Mouse (Mus musculus) myocyte (in vitro differentiated cells): ENCODE measurements around the gene Nme3. TPM values are rescaled to one million over a fixed set of nuclear protein-coding genes. Genes with fewer than 3 reads are reported as not detected.
A peak's percentile ranks its signal among the peaks of the same experiment; 100 is the strongest.

ENCODE experiments used
- H3K27me3 ChIP-seq: one replicate; pipeline ENCODE4 v1.6.1; 2011; ENCODE audit not compliant: control insufficient read depth, insufficient read depth, insufficient read length
- H3K36me3 ChIP-seq: one replicate; pipeline ENCODE4 v1.6.1; 2011; ENCODE audit not compliant: control insufficient read depth, insufficient read depth
- H3K4me2 ChIP-seq: one replicate; pipeline ENCODE4 v1.6.1; 2011; ENCODE audit warnings: low read depth, control low read depth
- H3K4me3 ChIP-seq: one replicate; pipeline ENCODE4 v1.5.1; 2011; ENCODE audit warnings: mild to moderate bottlenecking, control low read depth, moderate library complexity
- H3K79me2 ChIP-seq: one replicate; pipeline ENCODE4 v1.6.1; 2011; ENCODE audit not compliant: control insufficient read depth, insufficient read depth
- H3ac ChIP-seq: one replicate; pipeline ENCODE4 v1.6.1; 2011; ENCODE audit not compliant: control insufficient read depth, insufficient read length
- CEBPB ChIP-seq: IDR thresholded peaks from 2 replicates; pipeline ENCODE4 v1.6.1; 2011; ENCODE audit warnings: mild to moderate bottlenecking, moderate library complexity; ENCODE audit not compliant: poor library complexity, insufficient read depth, severe bottlenecking
- E2F4 ChIP-seq: IDR thresholded peaks from one replicate; pipeline ENCODE4 v1.6.1; 2011; ENCODE audit warnings: mild to moderate bottlenecking, control low read depth, moderate library complexity; ENCODE audit not compliant: insufficient read depth
- MAX ChIP-seq: IDR thresholded peaks from one replicate; pipeline ENCODE4 v1.6.1; 2011; ENCODE audit warnings: low read depth, mild to moderate bottlenecking, control low read depth
- MYOD1 ChIP-seq, 3 experiments: IDR thresholded peaks; one replicate each; pipeline ENCODE4 v1.6.1; 2011; ENCODE audit warnings: control low read depth in 2 of 3, low read depth in 2 of 3, mild to moderate bottlenecking in 2 of 3, moderate library complexity in 1 of 3; ENCODE audit not compliant: insufficient read length in 2 of 3, control insufficient read depth in 1 of 3
- MYOG ChIP-seq, 3 experiments: IDR thresholded peaks; one replicate each; pipeline ENCODE4 v1.6.1; 2011; ENCODE audit warnings: control low read depth in 2 of 3, low read depth in 2 of 3, mild to moderate bottlenecking in 2 of 3; ENCODE audit not compliant: insufficient read length in 2 of 3, control insufficient read depth in 1 of 3, insufficient read depth in 1 of 3
- POLR2A ChIP-seq: IDR thresholded peaks from one replicate; pipeline ENCODE4 v1.6.1; 2011; ENCODE audit warnings: low read depth, mild to moderate bottlenecking, control low read depth, moderate library complexity; ENCODE audit not compliant: insufficient read length
- POLR2AphosphoS2 ChIP-seq: IDR thresholded peaks from one replicate; pipeline ENCODE4 v1.6.1; 2011; ENCODE audit warnings: low read depth, control low read depth; ENCODE audit not compliant: insufficient read length
- REST ChIP-seq: IDR thresholded peaks from one replicate; pipeline ENCODE4 v1.6.1; 2011; ENCODE audit warnings: mild to moderate bottlenecking, control low read depth, moderate library complexity; ENCODE audit not compliant: insufficient read depth, insufficient read length
- SRF ChIP-seq: IDR thresholded peaks from one replicate; pipeline ENCODE4 v1.6.1; 2011; ENCODE audit warnings: low read depth; ENCODE audit not compliant: control insufficient read depth, insufficient read length
- TCF12 ChIP-seq: IDR thresholded peaks from one replicate; pipeline ENCODE4 v1.6.1; 2011; ENCODE audit warnings: mild to moderate bottlenecking, control low read depth; ENCODE audit not compliant: poor library complexity, insufficient read depth, severe bottlenecking
- TCF3 ChIP-seq: IDR thresholded peaks from one replicate; pipeline ENCODE4 v1.6.1; 2011; ENCODE audit warnings: low read depth, control low read depth; ENCODE audit not compliant: insufficient read length
- USF1 ChIP-seq: IDR thresholded peaks from one replicate; pipeline ENCODE4 v1.6.1; 2011; ENCODE audit warnings: low read depth, mild to moderate bottlenecking, control low read depth, moderate library complexity
- polyA plus RNA-seq: library from polyadenylated mRNA; unstranded; fragments of >200 nt; fragmentation: generic; extraction: Trizol; gene quantifications from one replicate; pipeline ENCODE4 v1.2.1, GENCODE M21; 2012; ENCODE audit warnings: missing spikeins

Nme3 gene
- polyA plus RNA-seq, 1 experiment: 23.7 TPM

GRCm38 (mm10) chr17:24886932-24887271, 9.4 kb upstream of the Nme3 start:
- no peaks in the 10 kb centered on the region for H3K36me3 ChIP-seq
- H3ac ChIP-seq: peak overlapping the region; percentile 82
- TF ChIP-seq POLR2AphosphoS2 (peak; percentile 18), USF1 (no peak)
- H3K4me2 ChIP-seq: peak overlapping the region; percentile 94
- no peaks in the 10 kb centered on the region for H3K27me3 ChIP-seq
- peaks cover 6% of the 10 kb centered on the region for H3K79me2 ChIP-seq
- H3K4me3 ChIP-seq: peak overlapping the region; percentile 70

- TF ChIP-seq POLR2AphosphoS2: peak; percentile 70
- TF ChIP-seq MYOD1 (IDR thresholded peaks at IDR 0.05; ENCODE audit: control insufficient read depth in 1 of 3, insufficient read length in 2 of 3, low read depth in 2 of 3): no peak
- H3K79me2 ChIP-seq: peaks cover 6% of the 10 kb centered on the region
- peak overlapping the region; percentile 94 for H3K4me2 ChIP-seq
- peak overlapping the region; percentile 82 for H3ac ChIP-seq
- H3K4me3 ChIP-seq: peak overlapping the region; percentile 70
- H3K36me3 ChIP-seq: peaks cover 4% of the 10 kb centered on the region
- no peaks in the 10 kb centered on the region for H3K27me3 ChIP-seq
These were observed 8.8 kb upstream of the Nme3 start for GRCm38 (mm10) chr17:24887291-24888080.

- H3K4me3 ChIP-seq: no peak overlapping the region
- H3K79me2 ChIP-seq: peaks cover 9% of the 10 kb centered on the region
- peaks cover 5% of the 10 kb centered on the region for H3K36me3 ChIP-seq
- H3ac ChIP-seq: no peak overlapping the region
- TF ChIP-seq MYOD1 (IDR thresholded peaks at IDR 0.05; ENCODE audit: control insufficient read depth in 1 of 3, insufficient read length in 2 of 3, low read depth in 2 of 3): no peak
- peak; percentile 39 for TF ChIP-seq POLR2A
- TF ChIP-seq TCF3: no peak
- TF ChIP-seq POLR2AphosphoS2: peak; percentile 98
- TF ChIP-seq E2F4: no peak
- no peak overlapping the region for H3K4me2 ChIP-seq
- no peaks in the 10 kb centered on the region for H3K27me3 ChIP-seq
These were observed 7.4 kb upstream of the Nme3 start for GRCm38 (mm10) chr17:24888862-24889261.

- no peak overlapping the region for H3ac ChIP-seq
- H3K4me3 ChIP-seq: no peak overlapping the region
- no peak overlapping the region for H3K4me2 ChIP-seq
- H3K36me3 ChIP-seq: peaks cover 5% of the 10 kb centered on the region
- H3K79me2 ChIP-seq: peaks cover 18% of the 10 kb centered on the region
- H3K27me3 ChIP-seq: no peaks in the 10 kb centered on the region
- no peak for TF ChIP-seq USF1
- TF ChIP-seq CEBPB: no peak
- no peak for TF ChIP-seq TCF3
- no peak for TF ChIP-seq REST
- TF ChIP-seq POLR2A: peak; percentile 34
- no peak for TF ChIP-seq SRF
- peak; percentile 86 for TF ChIP-seq POLR2AphosphoS2
- TF ChIP-seq MYOG (IDR thresholded peaks at IDR 0.05; ENCODE audit: control insufficient read depth in 1 of 3, insufficient read depth in 1 of 3, insufficient read length in 2 of 3, low read depth in 2 of 3): no peak
- TF ChIP-seq TCF12: no peak
- no peak for TF ChIP-seq MYOD1 (IDR thresholded peaks at IDR 0.05; ENCODE audit: control insufficient read depth in 1 of 3, insufficient read length in 2 of 3, low read depth in 2 of 3)
These were observed 5.9 kb upstream of the Nme3 start for GRCm38 (mm10) chr17:24890151-24891092.

- Histone ChIP-seq H3K4me2 (no peak overlapping the region), H3K79me2 (peaks cover 18% of the 10 kb centered on the region), H3ac (no peak overlapping the region), H3K27me3 (no peaks in the 10 kb centered on the region), H3K4me3 (no peak overlapping the region), H3K36me3 (peaks cover 5% of the 10 kb centered on the region)
- TF ChIP-seq MAX: no peak
- TF ChIP-seq E2F4: no peak
- TF ChIP-seq POLR2A: no peak
- TF ChIP-seq REST: no peak
- TF ChIP-seq SRF: no peak
- TF ChIP-seq TCF12: no peak
- no peak for TF ChIP-seq MYOG (IDR thresholded peaks at IDR 0.05; ENCODE audit: control insufficient read depth in 1 of 3, insufficient read depth in 1 of 3, insufficient read length in 2 of 3, low read depth in 2 of 3)
- TF ChIP-seq TCF3: no peak
- TF ChIP-seq CEBPB: no peak
- TF ChIP-seq POLR2AphosphoS2: no peak
- no peak for TF ChIP-seq MYOD1 (IDR thresholded peaks at IDR 0.05; ENCODE audit: control insufficient read depth in 1 of 3, insufficient read length in 2 of 3, low read depth in 2 of 3)
- TF ChIP-seq USF1: no peak
These were observed 5.0 kb upstream of the Nme3 start for GRCm38 (mm10) chr17:24891321-24891720.
